Mouse (Mus musculus) cerebellum, adult 9-11 months (tissue): ENCODE measurements at regions not wholly inside any gene's neighbourhood (a gene's known extent, or its start where the extent isn't known, plus 50 kb on each side); places are given as distances from the start of the nearest gene placed in this dataset.

Experiments used
- DNase-seq: peaks from one replicate; pipeline ENCODE4 v3.0.0; 2022

DNA sequence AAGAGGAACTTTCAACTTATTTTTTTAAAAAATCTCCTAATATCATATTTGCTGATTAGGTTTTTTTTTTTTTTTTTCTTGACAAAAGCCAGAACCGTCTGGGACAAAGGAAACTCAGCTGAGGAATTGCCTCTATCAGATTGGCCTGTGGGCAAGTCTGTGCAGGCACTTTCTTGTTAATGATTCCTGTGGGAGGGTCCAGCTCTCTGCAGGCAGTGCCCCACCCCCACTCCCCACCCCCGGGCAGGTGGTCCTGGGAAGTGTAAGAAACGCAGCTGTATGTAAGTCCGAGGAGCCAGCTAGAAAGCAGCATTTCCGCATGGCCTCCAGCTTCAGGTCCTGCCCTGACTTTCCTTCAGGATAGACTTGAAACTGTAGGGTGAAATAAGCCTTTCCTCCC is 377.7 kb downstream of the Sox2 start:
- DNase-seq, result no peak

DNA sequence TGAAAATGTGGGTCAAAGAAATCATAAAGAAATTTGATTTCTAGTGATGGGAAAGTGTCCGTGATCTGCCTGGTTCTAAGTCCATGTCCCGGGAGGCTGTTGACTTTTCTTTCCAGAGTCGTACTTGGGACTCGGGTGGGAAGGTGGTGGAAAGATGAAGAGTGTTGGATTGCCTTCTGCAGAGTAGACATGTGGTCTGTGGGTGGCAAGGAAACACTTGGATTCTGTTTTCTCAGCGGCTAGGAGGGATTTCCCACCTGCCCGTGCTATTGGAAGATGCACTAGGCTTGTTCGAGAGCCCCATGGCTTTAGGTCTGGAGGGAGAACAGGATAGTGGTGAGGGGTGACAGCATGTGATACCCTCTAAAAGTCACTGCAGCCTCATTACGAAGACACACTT is 379.7 kb downstream of the Sox2 start:
- DNase-seq, result no peak

DNA sequence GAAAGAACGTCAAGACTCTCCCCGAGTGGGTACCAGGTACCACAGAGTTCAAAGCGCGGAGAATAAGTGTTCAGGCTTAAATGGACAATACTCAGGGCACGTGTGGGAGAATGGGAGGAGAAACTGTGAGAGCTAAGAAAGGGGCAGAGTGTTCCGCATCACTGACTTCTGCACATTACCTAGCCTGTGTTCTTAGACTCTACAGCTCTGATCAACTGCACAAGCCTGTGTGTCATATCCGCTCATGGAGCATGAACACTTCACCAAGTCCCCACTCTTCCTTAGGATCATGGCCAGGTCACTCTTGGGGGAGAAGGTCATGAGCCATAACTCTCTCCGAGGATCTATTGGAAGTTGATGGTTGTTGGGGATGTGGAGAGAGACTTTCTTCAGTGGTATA is 383.4 kb downstream of the Sox2 start:
- DNase-seq, result no peak

DNA sequence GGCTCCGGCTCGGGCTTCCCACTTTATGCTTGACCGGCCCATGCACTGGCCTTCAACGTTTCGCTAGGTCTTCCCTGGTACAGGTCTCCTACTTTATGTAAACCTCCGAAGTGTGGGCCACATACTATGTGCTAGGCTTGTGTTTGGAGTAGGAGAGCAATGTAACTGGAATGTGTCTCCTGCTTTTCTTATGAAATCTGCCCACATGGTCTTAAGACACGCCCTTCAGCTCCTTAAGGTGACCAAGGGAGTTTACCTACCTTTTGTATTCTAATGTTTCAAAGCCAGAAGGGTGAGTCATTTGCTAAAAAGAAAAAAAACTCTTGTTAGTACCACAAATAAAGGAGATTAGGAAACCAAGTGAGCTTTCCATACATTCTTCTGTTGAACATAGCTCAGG is 385.0 kb downstream of the Sox2 start:
- no peak for DNase-seq

DNA sequence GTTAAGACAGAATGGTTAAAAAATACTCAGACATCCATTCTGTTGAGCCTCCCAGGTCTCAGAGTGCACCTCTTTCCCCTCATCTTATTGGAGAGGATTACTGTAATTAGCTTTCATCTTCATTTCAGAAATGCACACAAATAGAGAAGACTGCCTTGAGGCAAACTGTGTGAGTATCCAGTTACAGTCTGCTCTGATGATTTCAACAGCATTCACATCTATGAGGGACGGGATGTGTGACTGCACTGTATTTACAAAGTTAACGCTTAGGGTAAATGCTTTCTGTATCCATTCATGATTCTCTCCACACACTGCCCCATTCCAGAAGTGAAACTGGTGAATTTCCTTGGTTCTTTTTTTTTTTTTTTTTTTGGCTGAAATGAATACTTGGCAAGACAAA is 393.5 kb downstream of the Sox2 start:
- no peak for DNase-seq

DNA sequence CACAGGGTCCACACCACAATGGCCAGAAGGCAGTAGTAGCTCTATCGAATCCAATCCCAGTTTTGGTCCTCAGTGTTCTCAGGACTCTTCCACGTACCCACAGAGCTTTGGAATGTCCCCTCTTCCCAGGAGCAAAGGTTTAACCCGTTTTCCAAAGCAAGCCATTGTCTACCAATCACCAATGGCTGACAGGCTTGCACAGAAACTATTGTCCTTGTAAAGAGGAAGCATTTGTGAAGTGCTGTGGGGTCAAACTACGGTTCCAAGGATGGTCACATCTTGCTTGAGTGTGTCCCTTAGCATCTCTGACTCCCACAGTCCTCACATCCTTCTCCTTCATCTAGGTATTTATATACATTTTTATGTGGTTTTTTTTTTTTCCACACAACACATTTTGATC is 409.2 kb downstream of the Sox2 start:
- no peak for DNase-seq

DNA sequence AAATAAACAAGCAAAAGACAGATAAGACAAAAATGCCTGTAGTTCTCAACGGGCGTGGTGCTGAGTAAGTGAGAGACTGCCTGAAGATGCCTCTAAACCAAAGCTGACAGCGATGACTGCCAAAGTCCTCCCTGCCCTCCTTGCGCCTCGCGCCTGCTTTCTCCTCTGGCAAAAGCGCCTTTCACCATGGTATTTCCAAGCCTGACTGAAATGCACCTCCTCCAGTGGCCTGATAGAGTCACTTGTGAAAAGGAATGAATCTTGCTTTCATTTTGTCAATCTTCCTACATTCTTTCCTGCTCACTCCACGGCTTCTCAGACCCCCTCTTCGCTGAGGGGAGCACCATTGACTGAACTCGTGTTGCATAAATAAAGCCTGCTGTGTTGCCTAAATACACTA is 409.8 kb downstream of the Sox2 start:
- no peak for DNase-seq

DNA sequence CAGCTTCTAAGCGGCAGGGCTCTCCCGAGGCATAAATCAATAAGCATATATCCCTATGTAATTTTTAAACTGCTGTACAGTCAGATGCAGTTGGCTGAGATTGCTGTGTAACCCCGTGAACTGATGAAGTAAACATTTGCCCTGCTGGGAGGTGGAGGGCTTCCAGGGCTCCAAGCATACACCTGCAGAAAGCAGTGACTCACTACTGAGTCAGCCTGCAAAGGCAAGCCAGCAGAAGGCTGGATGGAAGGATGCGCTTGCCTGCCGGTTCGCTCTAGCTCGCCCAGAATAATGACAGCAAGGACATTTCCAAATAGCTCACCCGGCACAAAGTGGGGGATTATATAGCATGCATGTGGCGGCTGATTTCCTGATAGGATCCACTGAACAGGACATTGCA is 416.6 kb downstream of the Sox2 start:
- DNase-seq, result peak; percentile 13

DNA sequence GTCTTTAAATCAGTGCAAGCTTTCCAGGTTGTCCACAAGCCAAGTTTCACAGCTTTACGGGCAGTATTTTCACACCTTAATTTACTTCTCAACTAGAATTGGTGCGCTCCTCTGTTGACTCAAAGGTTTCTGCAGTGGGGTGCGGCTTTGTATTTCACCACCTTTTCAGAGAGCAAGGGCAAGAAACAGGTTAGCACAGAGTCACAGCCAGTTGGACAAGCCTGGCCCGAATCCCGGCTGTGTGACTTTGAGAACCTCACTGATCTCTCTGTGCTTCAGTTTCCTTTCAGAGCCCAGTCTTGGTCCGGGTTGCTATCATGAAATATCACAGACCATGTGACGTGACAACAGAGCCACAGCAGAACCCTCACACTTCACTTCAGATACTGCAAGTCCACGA is 418.4 kb downstream of the Sox2 start:
- DNase-seq, result no peak

DNA sequence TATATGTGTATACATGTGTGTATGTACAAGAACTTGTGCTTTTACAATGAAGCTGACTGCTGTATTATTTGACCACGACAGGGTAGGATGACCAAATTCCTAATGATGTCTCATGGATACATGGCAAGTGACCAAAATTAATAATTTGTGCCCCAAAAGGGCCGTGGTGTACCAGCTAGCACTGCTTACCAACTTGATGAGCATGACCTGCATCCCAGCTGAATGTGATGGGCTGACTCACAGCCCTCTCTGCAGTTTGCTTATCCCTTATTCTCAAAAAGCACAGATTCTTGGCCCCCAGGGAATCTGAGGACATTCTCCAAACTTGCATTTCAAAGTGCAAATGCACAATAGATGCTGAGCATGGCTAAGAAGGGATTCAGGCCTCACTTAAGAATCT is 420.8 kb downstream of the Sox2 start:
- no peak for DNase-seq

DNA sequence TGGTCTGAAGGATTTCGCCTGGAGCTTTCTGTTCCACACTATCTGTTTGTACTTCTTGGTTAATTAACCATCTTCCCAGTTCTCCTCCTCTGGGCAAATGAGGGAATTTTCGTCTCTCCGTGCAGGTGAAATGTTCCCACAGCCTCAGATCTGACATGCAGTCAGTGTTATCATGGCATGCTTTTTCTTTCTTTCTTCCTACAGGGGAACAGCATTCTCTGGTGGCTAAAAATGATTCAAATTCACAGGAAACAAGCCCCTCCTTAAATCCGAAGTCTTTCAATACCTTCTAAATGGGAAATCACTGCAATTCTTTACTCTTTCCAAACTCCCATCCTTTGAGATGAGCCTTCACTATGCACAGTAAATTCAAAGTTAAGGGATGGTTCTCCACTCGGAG is 429.7 kb downstream of the Sox2 start:
- no peak for DNase-seq

DNA sequence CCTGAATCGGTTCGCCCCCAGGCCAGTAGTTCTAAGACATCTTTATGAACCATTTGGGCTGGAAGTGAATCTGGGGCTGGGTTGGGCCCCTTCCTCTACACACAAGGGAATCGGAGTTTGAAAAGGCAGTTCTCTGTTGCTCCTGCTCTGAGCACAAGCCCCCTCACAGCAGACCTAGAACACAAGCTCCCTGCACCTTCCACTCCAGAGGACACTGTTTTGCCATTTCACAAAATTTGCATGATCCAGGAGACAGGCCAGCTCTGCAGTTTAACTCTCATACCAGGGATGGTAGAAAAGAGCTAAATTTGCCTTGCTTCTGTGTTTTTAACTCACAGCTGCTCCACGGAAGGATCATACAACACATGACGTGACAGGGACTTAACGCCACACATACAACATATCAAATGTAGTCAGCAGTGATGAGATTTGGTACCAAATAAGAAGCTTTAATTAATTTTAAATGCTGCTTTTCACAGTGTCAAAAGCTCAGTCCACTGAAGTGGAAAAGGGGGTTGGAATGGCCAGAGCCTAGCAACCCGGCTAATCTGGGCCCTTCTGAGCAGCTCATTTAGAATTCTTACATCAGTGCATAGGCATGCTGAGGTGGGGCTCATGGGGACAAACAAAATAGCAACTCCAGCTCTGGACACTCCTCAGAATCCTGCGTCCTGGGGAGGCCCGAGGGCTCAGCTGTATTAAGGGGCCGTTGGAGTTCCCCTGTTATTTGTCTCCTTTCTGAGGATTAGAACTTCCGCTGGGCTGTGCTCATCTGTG is 434.1 kb downstream of the Sox2 start:
- DNase-seq, result no peak

DNA sequence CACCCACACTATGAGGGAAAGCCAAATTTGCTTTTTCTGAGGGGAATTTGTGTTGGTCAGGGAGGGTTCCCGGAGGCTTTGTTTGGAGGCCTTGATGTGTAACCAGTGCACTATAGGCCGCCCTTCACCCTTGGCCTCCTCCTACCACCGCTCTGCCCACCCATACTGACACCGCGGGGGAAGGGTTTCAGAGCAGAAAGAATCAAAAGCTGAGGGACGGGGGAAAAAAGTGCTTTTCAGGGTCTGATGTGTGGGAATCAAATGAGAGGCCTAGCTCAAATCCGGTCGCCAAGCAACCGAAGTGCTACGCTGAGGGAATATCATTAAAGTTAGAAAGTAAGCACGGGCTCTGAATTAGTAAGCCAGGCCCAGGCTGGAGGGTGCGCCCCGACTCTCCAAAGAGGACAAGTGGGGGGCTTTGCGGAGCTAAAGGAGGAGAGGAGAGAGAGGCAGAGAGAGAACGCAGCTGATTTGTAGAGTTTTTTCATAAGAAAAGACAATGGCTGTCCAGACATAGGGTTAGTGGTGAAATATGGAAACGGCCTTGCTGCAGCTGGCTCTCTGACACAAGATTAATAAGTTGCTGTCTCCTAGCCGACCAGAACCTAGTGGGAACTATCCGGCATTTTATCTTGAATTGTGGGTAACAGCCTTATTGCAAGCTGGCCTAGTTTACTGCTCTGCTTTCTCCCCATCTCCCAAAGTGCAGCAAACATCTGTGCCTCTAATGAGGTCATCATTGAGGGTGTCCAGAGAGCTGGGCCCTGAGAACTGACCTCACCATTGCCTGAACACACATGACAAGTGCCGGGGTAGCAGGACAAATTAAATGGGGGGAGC is 438.3 kb downstream of the Sox2 start:
- DNase-seq, result peak; percentile 28

DNA sequence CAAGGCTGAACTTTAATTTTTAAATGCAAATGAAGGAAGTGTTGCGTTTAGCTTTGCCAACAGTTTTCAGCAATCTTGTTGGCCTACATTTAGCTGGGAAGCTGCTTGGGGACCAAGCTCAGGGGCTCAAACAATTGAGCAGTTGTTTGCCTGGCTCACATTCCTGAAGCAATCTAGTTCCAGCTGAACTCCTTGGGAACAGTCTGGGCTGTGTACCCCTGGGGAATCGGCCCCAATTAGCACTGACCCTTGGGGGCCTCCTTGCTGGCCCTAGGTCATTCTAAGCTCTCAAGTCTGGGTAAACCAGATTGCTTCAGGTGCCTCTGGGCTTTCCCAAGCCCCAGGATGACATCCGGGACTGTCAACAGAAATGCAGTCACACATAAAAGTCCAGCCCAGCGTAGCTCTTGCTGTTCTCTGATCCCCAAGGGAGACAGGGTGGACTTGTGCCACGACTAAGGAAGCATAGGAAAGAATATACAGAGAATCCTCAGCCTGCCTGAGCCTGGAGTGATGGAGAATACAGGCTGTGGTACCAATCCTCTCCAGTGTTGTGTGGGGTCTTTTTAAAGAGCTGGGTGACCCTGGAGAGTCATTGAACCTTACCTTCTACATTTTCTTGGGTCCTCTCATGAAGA is 440.4 kb downstream of the Sox2 start:
- DNase-seq, result peak; percentile 8

DNA sequence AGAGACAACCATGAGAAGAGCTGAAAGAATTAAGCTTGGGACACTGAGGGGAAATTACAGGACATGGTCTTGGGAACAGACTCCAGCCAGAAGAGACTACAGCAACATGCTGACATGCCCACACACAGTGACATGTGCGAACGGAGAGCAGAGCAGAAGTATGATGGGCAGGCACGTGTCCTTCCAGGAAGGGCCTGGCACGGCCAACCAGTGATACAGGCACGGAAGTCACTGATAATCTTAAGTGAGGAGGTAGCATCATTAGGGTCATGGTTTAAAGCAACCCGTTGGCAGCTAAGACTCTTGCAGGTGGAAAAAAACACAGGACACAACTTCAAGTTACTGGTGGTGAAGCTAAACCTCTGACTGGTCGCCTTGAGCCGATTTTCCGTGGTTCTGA is 442.8 kb downstream of the Sox2 start:
- DNase-seq, result no peak

DNA sequence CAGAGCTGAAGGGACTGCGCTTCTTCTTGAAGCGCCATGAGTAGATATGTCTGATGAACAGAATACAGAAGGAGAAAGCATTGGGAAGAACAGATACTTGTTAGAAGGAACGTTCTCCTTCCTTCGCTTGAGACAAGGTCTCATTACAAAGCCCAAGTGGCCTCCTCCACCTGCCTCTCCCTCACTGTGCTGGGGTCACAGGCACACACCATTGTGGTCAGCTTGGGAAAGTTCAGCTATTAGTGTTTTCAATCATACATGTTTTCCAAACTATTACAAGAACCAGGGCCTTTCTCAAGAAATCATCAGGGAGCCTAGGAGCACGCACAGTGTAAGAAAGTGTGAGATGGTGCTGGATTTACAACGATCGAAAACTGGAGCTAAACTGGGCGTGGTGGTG is 445.0 kb downstream of the Sox2 start:
- no peak for DNase-seq

DNA sequence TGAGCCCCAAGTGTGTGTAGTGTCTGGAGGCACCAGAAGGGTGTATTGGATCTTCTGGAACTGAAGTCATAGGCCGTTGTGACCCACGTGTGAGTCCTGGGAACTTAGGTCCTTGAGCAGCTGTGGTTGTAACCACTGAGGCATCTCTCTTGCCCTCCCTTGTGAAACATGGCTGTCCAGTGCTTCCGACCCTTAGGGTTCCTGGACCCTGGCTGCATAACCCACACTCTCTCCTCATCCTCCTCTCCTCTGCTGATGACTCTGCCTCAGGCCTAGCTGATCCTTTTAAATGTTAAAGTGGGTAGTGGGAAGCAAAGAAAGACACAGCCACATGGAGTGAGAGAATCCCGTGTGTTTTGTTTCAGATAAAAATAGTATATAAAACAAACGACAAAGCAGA is 446.2 kb downstream of the Sox2 start:
- DNase-seq, result no peak

DNA sequence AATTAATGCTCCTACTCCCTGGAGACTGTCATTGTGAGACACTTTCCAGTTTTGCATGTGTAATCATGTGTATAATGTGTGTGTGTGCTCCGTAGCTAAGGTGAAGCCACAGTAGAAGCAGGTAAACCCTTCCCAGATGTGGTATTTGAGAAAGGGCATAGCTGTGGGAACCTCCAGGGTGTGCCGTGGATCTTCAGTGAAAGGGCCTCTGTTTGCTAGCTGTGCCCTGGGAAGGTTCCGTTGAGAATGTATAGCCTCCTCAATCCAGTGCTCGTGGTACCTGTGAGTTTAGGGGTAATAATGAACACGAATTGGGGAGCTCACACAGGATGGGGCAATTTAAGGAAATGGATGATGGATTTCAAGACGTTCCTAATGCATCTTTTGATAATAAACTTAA is 447.6 kb downstream of the Sox2 start:
- no peak for DNase-seq

DNA sequence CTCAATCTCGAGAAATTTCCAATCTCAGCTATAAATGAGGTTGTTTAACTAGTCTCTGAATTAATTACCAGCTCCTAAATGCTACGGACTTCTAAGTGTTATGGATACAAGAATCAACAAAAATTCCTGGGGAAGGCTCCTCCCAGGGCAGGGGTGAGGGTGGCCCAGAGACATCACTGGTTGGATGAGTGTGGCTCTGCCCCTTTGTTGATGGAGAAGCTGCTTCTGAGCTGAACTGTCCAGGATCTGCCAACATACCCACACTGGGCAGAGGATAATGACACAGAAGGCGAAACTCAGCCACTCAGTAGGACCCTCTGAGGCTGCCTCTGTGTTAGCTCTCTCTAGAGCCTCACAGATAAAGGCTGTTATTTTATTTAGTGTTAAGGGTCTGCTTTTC is 449.0 kb downstream of the Sox2 start:
- no peak for DNase-seq

DNA sequence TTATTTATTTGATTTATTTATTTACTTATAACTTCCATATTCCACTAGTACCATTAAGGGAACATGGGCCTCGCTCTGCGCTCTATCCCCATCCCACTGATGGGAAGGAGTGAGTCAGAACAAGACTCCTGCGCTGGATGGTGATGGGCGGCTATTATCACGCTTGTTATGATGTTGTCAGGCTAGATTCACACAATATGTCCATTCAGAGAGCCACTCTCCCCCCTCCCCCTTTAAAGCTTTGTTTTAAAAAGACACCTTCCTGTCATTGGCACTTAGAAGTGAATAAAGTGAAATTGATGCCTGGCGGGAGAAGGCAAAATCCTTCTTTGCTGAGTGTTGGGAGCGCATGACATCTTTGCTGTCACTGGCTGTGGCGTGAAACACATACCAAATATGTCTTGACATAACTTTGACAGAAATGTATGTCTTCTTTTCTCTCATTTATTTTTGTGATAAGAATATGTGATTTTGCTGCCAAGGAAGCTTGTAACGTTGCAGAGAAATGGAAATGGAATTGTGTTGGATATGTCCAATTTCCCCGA is 449.7 kb downstream of the Sox2 start:
- no peak for DNase-seq

DNA sequence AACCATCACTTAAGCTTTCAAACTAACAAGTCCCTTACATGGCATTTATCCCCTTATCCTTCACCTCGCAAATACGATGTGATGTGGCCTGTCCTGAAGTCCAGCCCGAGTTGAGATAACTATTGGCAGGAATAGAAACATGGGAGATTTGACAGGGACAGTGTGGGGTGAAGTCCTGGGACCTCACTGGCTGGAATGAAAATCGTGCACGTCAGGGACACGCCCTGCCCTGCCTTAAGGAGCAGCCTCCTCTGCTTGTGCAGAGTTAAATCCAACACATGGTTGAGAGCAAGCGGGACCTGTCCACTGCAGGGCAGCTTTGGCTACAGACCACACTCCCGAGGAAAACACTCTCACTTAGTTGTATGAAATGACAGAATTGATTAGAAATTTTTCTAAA is 451.1 kb downstream of the Sox2 start:
- DNase-seq, result no peak

DNA sequence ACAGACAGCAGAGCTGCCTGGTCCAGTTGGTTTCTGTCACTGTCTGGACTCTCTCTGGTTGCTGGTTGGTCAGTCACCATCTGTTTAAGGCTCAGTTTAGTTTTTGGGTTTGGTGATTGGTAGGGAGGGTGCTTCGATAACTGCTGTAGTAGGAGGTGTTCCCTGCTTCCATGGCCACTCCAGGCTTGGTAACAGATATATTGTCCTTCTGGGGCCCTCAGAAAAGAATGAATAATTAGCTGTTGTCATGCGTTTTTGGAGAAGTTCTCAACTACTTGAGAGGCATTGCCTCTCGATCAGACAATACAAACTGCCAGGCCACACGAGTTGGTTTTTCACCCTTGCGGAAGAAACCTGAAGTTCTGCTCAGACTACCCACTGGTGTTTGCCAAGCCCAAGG is 451.7 kb downstream of the Sox2 start:
- no peak for DNase-seq

DNA sequence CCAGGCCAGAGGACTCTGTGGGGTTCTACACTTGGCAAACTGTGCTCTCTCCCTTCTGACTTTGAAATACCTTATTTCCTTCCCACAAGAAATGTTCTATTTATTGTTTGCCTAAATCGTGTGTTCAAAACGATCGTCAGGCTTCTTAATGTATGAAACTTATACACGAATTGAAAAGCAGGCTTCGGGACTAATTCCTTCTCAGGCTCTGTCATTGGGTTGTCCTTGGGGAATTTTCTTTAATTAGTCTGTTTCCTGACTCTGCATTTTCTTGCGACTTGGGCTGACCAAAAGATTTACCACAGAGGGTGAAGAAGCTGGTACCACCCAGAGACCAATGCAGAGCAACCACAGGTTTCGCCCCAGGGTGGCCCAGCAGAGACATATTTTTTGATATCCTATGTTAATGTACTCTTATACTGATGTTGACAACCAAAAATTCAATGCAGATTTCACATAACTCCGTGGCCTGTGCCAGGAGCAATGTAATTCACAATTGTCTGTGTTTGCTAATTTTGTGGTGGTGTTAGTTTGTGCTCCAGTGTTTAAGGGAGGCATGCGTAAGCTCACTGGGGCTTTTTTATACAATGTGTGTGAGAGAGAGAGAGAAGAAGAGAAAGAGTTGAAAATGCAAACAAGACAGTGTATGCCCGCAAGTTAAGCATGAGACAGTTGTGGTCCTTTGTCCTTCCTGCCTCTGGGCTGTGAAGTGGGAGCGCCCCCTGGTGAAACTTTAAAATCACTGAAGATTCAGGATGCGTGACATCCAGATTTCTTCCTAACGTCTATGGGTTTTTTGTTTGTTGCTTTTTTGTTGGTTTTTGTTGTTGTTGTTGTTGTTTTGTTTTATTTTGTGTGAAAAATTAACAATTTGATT is 452.7 kb downstream of the Sox2 start:
- DNase-seq, result peak; percentile 21
